Mouse (Mus musculus): ENCODE data around the gene Wars.

DNA sequence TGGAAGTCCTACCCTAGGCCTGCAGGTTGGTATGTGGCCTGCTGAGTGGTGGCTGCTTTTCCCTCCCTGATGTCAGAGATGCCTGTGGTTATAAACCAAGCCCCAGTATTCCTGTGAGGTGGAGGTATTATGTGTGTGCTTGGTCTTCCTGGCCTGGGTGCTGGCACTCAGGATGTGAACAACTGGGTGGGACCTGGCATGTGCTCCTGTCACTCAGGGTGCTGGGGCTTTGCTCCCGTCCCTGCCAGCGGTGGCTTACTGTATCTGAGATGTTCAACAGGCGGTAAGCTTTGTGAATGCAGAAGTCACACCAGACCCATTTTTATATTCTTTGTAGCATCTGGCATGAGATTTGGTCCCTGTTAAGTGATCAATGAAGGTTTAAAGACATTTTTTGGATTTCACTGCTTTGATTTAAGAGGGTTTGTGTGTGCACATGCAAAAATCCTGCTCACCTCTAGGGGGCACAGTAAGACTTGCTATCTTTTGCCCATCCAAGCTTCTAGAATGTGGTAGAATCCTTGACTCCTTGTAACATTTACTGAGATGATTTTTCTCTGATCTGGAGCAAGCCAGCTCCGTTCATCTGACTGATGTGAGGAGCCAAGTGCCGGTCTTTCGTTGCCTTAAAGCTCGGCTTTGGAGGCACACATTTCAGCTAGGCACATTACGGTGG, 9.8 kb upstream of the Wars start:
- TF ChIP-seq POLR2A (IDR thresholded peaks at IDR 0.05; ENCODE audit: extremely low read depth, insufficient read depth, low read length) (no peak), CTCF (IDR thresholded peaks at IDR 0.05; ENCODE audit: low read depth, low read length) (peak; percentile 30; the same call in 1 of the 2 replicates)
